ENCODE assay signal across 16 mouse cellular contexts in the genomic region with DNA sequence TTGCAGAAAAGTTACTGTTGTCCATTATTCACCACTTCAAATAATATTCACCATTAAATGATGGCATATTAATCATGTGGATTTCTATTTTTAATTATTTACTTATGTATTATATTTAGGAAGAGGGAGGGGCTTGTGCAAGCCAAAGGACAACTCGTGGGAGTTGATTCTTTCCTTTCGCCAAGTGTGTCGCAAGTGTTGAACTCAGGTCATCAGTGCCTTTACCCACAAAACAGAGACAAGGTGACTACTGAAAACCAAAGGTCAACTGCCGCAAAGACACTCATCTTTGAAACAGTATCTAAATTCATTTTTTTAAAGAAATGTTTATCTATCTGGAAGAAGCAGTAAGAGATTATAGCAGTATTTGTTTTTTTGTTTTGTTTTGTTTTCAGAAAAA.
"Had no signal": no experiment of that assay in that cellular context is flagged by ENCODE, and none has a peak within 500 bp of the region (broad histone marks: within the 10 kb centered on the region; RNA-seq: fewer than 3 reads in every experiment).

No protein-coding gene starts in this region.

- H3K27me3 ChIP-seq: lung, embryonic 15.5 days; megakaryocyte, embryonic 14.5 days; midbrain, embryonic 12.5 days; midbrain, embryonic 15.5 days; neural tube, embryonic 12.5 days; stomach, embryonic 15.5 days had no signal

- H3K4me3 ChIP-seq: lung, embryonic 15.5 days; megakaryocyte, embryonic 14.5 days; midbrain, embryonic 12.5 days; midbrain, embryonic 15.5 days; neural tube, embryonic 12.5 days; stomach, embryonic 15.5 days had no signal

- H3K4me2 ChIP-seq: lung, embryonic 15.5 days; midbrain, embryonic 12.5 days; midbrain, embryonic 15.5 days; neural tube, embryonic 12.5 days; stomach, embryonic 15.5 days had no signal

- H3K9me3 ChIP-seq: lung, embryonic 15.5 days; megakaryocyte, embryonic 14.5 days; midbrain, embryonic 12.5 days; midbrain, embryonic 15.5 days; neural tube, embryonic 12.5 days; stomach, embryonic 15.5 days had no signal

- H3K27ac ChIP-seq: lung, embryonic 15.5 days; macrophage; midbrain, embryonic 12.5 days; midbrain, embryonic 15.5 days; neural tube, embryonic 12.5 days; stomach, embryonic 15.5 days; stomach, postnatal 0 days had no signal

- ATAC-seq: lung, postnatal 0 days; midbrain, embryonic 15.5 days had no signal

- H3K36me3 ChIP-seq: lung, embryonic 15.5 days; midbrain, embryonic 12.5 days; midbrain, embryonic 15.5 days; neural tube, embryonic 12.5 days; stomach, embryonic 15.5 days had no signal

- DNase-seq: lung, adult 2 months; lung, postnatal 14 days; lung, postnatal 36 days; right cerebral cortex, postnatal 14 days; thymus, adult 2 months; thymus, postnatal 25 days; thymus, postnatal 4 days had no signal

- H3K9ac ChIP-seq: lung, embryonic 15.5 days; midbrain, embryonic 12.5 days; midbrain, embryonic 15.5 days; neural tube, embryonic 12.5 days; stomach, embryonic 15.5 days had no signal

- H3K4me1 ChIP-seq: lung, embryonic 15.5 days; midbrain, embryonic 12.5 days; midbrain, embryonic 15.5 days; neural tube, embryonic 12.5 days; stomach, embryonic 15.5 days had no signal
